Comparison of ENCODE assay signal across 10 mouse cellular contexts in the genomic region with DNA sequence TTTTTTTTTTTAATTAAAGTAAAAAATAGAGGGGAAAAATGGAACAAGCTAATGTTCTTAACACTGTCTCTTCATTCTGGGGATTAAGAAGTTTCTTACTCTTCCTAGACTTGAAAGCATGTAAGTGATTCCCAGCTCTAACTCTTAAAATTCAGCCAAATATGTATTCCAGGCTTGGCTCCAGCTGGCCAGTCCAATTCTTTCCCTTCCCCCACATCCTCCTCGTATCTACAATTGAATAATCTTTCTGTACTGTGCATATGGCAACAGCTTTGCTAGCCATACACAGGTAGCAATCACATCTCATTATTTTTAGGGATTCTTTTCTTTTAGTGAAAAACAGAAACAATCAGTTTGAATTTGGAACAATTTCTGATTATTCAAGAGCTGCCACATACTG.
A peak's percentile ranks its signal among the peaks of the same experiment; 100 is the strongest.
DNase-seq lines count a peak whose midpoint lies in the region; ATAC-seq and TF ChIP-seq lines count a peak whose summit lies in the region.
"Had no signal": no experiment of that assay in that cellular context is flagged by ENCODE, and none has a peak within 500 bp of the region (broad histone marks: within the 10 kb centered on the region; RNA-seq: fewer than 3 reads in every experiment).

No protein-coding gene starts in this region.

- no peak for TF ChIP-seq CTCF in liver, adult 2 months (IDR thresholded peaks at IDR 0.05; ENCODE audit: low read depth, low read length)

- no peak overlapping the region for H3K4me3 ChIP-seq in liver, adult 2 months (ENCODE audit: insufficient read depth, low read depth, low read length)
- no peak overlapping the region for H3K4me3 ChIP-seq in liver, embryonic 12.5 days

- no peaks in the 10 kb centered on the region for H3K27me3 ChIP-seq in liver, adult 2 months (ENCODE audit: control insufficient read depth, insufficient read depth, low read length)
- no peaks in the 10 kb centered on the region for H3K27me3 ChIP-seq in liver, embryonic 12.5 days (replicated peaks)

- H3K4me2 ChIP-seq in liver, embryonic 12.5 days: no peak overlapping the region

- H3K9ac ChIP-seq in liver, adult 2 months (ENCODE audit: low read depth, low read length): no peak overlapping the region
- H3K9ac ChIP-seq in liver, embryonic 12.5 days: no peak overlapping the region

- H3K4me1 ChIP-seq in liver, adult 2 months (ENCODE audit: control insufficient read depth, insufficient read depth, low read length): no peaks in the 10 kb centered on the region
- H3K4me1 ChIP-seq in liver, embryonic 12.5 days: no peaks in the 10 kb centered on the region

- WGBS in liver, adult 2 months: 42% methylated on average over 1 of the region's 1 CpGs
- WGBS in liver, embryonic 12.5 days (ENCODE audit: insufficient replicate concordance): 58% methylated on average over 1 of the region's 1 CpGs

- ATAC-seq in liver, embryonic 12.5 days: no peak
- ATAC-seq in granulocyte monocyte progenitor cell, adult 5-6 weeks (replicated peaks; ENCODE audit: poor library complexity, severe bottlenecking): no peak

- H3K79me2 ChIP-seq in liver, adult 2 months (ENCODE audit: control insufficient read depth, insufficient read depth, low read length): no peaks in the 10 kb centered on the region

- DNase-seq in gastrocnemius, postnatal 10 days: peak; percentile 4
- DNase-seq in gastrocnemius, adult 18-20 months (ENCODE audit: low spot score): no peak
- peak; percentile 6 for DNase-seq in liver, adult 2 months (ENCODE audit: extremely low read depth, low read depth, low spot score)
- peak; percentile 79 for DNase-seq in adipocyte (ENCODE audit: low spot score)
- peak; percentile 26 for DNase-seq in brain, embryonic 18.5 days (ENCODE audit: low read depth, low spot score)
- DNase-seq in embryo, embryonic 9.5 days (ENCODE audit: extremely low spot score): no peak
- DNase-seq: liver; thymus, postnatal 14 days had no signal

- H3K36me3 ChIP-seq in liver, adult 2 months (ENCODE audit: control insufficient read depth, insufficient read depth, low read length): no peaks in the 10 kb centered on the region
- no peaks in the 10 kb centered on the region for H3K36me3 ChIP-seq in liver, embryonic 12.5 days

- TF ChIP-seq POLR2A in liver, adult 2 months (IDR thresholded peaks at IDR 0.05; ENCODE audit: extremely low read depth, insufficient read depth, low read length): no peak

- no peaks in the 10 kb centered on the region for H3K9me3 ChIP-seq in liver, embryonic 12.5 days (replicated peaks)

- H3K27ac ChIP-seq in liver, adult 2 months (replicated peaks; ENCODE audit: insufficient read depth, low read depth, low read length): no peak overlapping the region
- no peak overlapping the region for H3K27ac ChIP-seq in liver, embryonic 12.5 days

Comparison
In these comparisons a context has a peak if more than half of its experiments do, and no peak if none do; other contexts are left out.
1. DNase-seq: peak in gastrocnemius, postnatal 10 days (single experiment), liver, adult 2 months (single experiment), adipocyte (single experiment) and brain, embryonic 18.5 days (single experiment); none in gastrocnemius, adult 18-20 months (single experiment) and embryo, embryonic 9.5 days (single experiment).